Mouse (Mus musculus) adrenal gland, adult 18-20 months (tissue): ENCODE measurements around the gene Erbb3. TPM values are rescaled to one million over a fixed set of nuclear protein-coding genes. Genes with fewer than 3 reads are reported as not detected.
A peak's percentile ranks its signal among the peaks of the same experiment; 100 is the strongest.
"Not testable (repeated sequence)": the region's sequence is repeated elsewhere in the genome, so short reads cannot be mapped to it uniquely, and the experiment has no call there.

ENCODE experiments used
- DNase-seq, 2 experiments: peaks; one replicate each; pipeline ENCODE4 v3.0.0; 2021 to 2022; ENCODE audit warnings: low spot score in 2 of 2
- total RNA-seq, 2 experiments: library from RNA; stranded (reverse); gene quantifications; 1 replicate in 1 of 2; 2 replicates in 1 of 2; pipeline ENCODE4 v1.2.3; 2021

The Erbb3 gene
- total RNA-seq, 2 experiments from 2014 or later: 2.6 to 4.0 TPM

- no peak for DNase-seq
Observed at GRCm38 (mm10) chr10:128565206-128565787, 24.2 kb downstream of the Erbb3 start.

DNA sequence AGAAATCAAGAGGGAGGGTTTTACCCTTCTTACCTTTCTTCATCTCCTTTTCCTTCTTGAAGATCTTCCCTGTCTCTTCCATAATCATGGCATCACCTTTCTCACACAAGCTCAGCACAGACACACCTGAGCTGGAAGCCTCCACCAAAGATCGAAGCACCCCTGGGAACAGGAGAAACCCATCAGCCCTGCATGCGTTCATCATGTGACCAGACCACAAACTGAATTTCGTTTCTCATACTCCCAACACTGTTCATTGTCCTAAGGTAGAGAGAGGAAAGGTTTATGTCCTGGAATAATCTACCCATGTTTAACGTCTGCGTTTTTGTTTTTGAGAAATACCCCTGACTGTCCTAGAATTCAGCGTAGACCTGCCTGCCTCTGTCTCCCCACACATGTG, 25.9 kb downstream of the Erbb3 start:
- DNase-seq: no peak

- no peak for DNase-seq
Observed at GRCm38 (mm10) chr10:128556963-128557362, 32.5 kb downstream of the Erbb3 start.

DNA sequence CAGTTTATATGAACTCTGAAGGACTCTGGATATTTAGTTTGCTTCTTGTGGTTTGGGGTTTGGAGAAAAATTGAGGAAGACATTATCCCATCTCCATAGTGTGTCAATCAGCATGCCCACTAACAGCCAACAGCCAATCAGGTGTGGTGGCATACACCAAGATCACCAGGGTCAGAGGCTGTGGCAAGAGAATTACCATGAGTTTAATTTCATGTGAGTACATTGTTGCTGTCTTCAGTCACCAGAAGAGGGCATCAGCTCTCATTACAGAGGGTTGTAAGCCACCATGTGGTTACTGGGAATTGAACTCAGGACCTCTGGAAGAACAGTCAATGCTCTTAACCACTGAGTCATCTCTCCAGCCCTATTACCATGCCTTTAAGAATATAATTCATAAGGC, 33.2 kb downstream of the Erbb3 start:
- no peak for DNase-seq

GRCm38 (mm10) chr10:128555567-128555966, 33.9 kb downstream of the Erbb3 start:
- DNase-seq: not testable (repeated sequence)

DNA sequence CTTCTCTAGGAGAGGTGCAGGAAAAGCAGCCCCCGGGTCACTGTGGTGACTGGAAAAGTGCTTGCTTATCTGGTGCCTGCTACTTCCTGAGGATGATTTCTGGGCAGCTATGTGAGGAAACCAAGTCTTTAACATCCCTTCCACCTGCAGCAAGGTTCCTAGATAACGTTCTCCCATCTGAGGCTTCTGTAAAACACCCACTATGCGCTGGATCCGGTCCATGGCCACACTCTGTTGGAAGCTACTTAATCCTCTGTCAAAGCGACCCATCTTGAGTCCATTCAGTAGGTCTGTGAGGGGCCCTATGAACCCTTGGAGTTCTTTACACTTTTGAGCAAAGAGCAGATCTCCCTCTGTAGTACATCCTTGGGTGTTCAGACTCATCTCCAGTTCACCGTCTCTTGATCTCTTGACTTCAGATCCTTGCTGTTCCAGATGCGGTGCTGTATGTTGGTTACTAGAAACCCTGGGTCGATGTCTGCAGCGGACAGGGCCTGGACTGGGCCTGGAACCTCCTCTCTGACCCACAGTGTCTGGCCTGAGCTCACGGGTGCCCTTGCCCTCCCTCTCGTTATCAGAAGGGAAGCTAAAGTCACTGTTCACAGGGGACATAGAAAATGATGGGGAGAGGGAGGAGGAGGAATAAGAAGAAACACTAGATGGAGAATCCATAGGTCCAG, 39.2 kb downstream of the Erbb3 start:
- DNase-seq: not testable (repeated sequence)

DNA sequence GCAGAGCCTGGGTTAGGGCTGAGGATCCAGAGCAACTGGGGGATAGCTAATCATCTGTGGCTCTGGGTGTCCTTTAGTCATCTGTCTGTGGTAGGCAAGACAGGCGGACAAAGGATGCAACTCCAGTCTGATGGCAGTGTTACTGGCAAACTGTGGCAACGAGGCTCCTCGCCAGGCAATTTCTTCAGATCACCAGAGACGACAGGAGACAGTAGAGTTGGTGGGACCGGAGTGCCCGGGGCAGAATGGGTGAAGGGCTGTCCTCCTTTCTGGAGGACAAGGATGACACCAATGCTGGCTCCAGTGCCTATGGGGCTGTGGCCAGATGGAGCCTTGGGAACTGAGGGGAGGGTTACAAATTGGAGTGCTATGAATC, 39.8 kb downstream of the Erbb3 start:
- not testable (repeated sequence) for DNase-seq

DNA sequence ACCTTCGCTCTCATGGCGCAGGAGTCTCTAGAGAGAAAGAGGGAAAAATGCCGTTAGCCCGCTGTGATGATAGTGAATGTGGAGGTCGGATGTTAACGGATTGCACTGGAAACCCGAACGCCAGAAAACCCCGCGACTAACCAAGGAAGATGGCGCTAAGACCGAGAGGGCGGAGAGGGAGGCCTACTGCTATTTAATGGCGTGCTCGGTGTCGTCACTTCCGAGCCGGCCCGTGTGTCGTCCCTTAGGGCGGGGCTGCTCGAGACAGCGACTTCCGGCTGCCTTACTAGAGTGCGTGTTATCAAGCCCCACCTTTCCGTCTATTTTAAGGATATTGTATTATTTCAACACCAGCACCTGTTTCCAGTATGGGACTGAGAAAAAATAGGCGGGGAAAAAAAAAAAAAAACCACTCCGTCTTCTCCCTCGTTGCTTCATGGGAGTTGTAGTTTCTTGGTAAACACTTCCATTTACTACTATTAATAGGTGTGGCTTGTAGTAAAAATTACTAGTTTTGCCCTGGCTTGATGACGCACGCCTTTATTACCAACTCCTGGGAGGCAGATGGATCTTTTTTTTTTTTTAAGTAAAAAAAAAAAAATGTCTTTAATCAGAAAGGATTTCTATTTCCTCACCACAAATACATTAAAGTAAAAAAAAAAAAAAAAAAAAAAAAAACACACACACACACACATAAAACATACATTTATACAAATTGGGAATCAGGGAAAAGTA, 40.3 kb downstream of the Erbb3 start, which contains the start of gene Rpl41:
TSS of gene Rpl41 (minus strand) at position 359 of the 735 bp plus-strand sequence.
- peak; percentile 89 to 90 for DNase-seq

- DNase-seq: peak in 1 of 2 experiments; percentile 29
Observed at GRCm38 (mm10) chr10:128548051-128548791, 41.2 kb downstream of the Erbb3 start.

DNA sequence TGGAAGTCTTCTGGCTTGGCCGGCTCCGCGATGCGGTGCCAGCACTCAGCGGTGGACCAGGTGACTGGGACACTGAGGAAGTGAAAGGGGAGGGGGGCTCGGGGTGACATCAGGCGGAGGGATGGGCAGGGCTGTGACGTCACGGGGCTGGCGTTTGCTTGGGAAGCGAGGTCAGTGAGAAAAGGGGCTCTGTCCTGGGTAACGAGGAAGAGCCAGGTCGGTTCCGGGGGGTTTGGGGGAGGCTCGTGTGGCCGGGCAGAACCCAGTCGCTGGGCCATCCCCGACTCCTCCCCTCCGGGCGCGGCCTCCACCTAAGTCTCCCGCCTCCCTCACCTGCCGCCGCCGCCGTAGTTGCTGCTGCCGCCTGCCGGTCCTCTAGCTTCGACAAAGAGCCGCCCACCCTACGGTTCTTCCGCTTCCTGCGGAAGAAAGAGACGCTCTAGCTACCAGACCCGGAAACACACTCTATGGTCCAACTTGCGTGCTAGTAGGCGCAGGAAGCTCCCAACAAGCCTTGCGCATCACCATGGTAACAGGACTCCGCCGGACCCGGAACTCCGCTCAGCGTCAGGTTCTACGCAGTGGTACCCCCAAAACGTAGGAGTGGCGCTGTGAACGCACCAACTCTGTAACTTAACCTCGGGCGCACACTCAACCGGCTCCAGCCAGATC, 42.0 kb downstream of the Erbb3 start, which contains the start of gene Zc3h10:
TSS of gene Zc3h10 (minus strand) at position 414 of the 672 bp plus-strand sequence.
- peak; percentile 82 to 85 for DNase-seq

GRCm38 (mm10) chr10:128546787-128547186, 42.7 kb downstream of the Erbb3 start:
- no peak for DNase-seq

DNA sequence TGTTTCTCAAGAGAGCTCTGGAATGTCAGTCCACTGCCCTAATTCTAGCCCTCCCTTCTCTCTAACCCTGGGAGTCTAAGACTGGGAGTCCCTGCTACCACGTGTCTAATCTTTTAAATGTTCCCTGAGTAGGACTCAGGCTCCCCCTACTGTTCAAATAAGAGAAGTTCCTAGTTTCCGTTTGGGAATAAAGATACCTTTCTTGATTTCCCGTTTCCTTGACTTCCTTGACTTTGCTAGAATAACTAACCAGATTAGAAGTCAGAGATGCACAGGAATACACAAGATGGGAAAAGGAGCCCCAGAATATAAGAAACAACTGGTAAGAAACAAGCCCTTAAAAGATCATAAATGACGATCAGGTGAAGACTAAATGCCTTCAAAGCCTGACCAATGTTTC, 43.1 kb downstream of the Erbb3 start:
- no peak for DNase-seq

DNA sequence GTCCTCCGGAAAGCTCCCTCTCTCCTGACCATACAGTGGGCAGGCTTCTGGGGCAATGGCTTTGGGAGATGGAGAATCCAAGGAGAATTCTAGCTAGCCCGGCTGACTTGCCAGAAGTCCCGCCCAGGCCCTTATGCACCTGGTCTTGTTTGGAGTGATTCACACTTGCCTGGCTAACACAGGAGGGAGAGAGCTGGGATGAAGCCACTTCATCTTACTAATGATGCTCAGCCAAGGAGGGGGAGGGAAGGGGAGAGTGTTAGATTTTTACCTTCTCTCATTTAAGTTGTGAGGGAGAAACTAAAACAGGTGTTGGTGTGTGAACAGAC, 43.9 kb downstream of the Erbb3 start:
- DNase-seq: no peak

GRCm38 (mm10) chr10:128544674-128545569, 44.5 kb downstream of the Erbb3 start:
- DNase-seq: no peak

GRCm38 (mm10) chr10:128544151-128544657, 45.2 kb downstream of the Erbb3 start:
- no peak for DNase-seq

GRCm38 (mm10) chr10:128543100-128543499, 46.4 kb downstream of the Erbb3 start:
- DNase-seq: no peak

DNA sequence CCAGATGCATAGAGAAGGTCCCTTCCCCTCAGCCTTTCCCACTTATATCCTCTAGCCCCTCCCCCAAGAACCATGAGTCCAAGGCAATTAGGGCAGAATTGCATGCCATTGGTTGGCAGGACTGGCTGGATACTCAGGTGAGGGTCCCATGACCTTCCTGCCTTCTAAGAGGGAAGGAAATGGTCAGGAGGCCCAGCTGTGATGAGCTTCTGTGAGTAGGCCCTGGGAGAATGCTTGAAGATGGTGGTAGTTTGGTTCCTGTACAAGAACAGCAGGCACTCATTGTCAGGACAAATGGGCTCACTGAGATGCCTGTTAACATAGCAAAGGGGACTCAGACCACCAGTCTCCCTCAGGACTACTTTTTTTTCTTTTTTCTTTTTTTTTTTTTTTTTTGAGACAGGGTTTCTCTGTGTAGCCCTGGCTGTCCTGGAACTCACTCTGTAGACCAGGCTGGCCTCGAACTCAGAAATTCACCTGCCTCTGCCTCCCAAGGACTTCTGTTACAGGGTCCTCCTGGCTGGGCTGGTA, 51.0 kb downstream of the Erbb3 start:
- DNase-seq: no peak

GRCm38 (mm10) chr10:128536266-128536940, 53.0 kb downstream of the Erbb3 start:
- peak; percentile 81 for DNase-seq
